Mouse (Mus musculus): ENCODE results near the gene Sirpa.

GRCm38 (mm10) chr2:129601059-129601650, 8.5 kb downstream of the Sirpa start:
- no peak for TF ChIP-seq EP300 (IDR thresholded peaks at IDR 0.05; ENCODE audit: low read depth in 1 of 2, low read length in 2 of 2)
- TF ChIP-seq KAT2A (conservative IDR thresholded peaks at IDR 0.05; ENCODE audit: low read depth, low read length): no peak
- TF ChIP-seq ZNF384 (IDR thresholded peaks at IDR 0.05; ENCODE audit: low read depth, low read length): no peak
- TF ChIP-seq POLR2AphosphoS2 (IDR thresholded peaks at IDR 0.05; ENCODE audit: low read length): no peak
- no peak for TF ChIP-seq MAX (IDR thresholded peaks at IDR 0.05; ENCODE audit: low read length)
